Mouse (Mus musculus) testis, adult 2 months (tissue): ENCODE results near the gene Pepd.

ENCODE experiments used
- CTCF ChIP-seq: fragments of 200-500 bp; IDR thresholded peaks from 2 replicates; pipeline ENCODE4 v1.5.1; 2012; ENCODE audit warnings: low read depth, mild to moderate bottlenecking, inconsistent platforms, low read length, moderate library complexity; ENCODE audit not compliant: control insufficient read depth, insufficient read depth, insufficient replicate concordance
- POLR2A ChIP-seq: fragments of 200-500 bp; IDR thresholded peaks from 2 replicates; pipeline ENCODE4 v1.6.1; 2012; ENCODE audit warnings: low read depth, mild to moderate bottlenecking, inconsistent platforms, low read length, moderate library complexity; ENCODE audit not compliant: control insufficient read depth

DNA sequence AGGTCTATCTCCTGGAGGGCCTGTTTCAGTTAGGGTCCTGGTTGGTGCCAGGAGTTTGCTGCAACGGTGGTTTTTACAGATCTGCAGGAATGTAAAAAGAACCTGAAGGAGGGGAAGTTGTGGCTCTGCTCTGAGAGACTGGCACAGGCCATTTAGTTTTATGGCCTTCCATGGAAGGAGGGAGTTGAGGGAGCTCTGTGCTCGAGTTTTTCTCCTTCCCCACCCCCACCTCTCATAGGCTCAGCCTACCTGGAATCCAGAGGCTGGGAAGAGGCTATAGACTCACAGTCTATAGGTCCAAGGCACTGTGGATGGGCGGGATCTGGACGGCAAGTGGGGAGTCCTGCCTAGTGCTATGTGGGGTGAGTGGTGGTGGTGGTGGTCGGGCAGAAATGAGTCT, 6.9 kb downstream of the Pepd start:
- no peak for TF ChIP-seq CTCF
- no peak for TF ChIP-seq POLR2A
